8 mouse cellular contexts compared by ENCODE assay signal in the genomic region with DNA sequence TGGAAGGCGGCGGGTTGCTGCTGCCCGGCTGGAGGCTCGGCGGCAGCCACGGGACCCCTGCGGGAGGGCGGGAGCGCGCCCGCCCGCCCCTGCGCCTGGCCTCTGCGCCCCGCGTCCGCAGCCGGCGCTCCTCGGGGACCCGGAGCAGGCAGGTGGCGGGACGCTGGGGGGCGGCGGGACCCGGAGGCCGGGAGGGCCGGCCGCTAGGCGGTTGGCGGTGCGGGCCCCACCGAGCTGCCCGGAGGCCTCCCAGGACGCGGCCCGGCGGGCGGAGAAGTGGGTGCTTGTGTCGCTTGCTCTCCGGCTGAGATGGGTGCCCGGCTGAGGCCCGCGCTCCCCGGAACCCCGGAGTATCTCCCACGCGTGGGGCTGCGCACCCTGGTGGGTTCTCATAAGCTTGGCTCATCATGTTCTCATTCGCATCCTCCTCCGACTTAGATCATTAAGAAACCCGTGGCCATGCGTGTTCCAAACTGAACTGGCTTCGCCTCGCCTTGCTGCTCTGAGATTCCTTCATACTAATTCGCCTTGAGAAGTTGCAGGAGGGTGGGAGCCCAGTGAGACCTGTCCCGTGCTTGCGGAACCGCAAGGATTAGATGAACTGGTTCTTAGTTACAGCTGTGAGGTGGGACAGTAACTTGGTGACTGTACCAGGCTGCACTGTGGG. TPM values are rescaled to one million over a fixed set of nuclear protein-coding genes. Genes with fewer than 3 reads are reported as not detected.
DNase-seq lines count a peak whose midpoint lies in the region; ATAC-seq lines count a peak whose summit lies in the region.

No protein-coding gene starts in this region.

- H3K27ac ChIP-seq in liver, embryonic 13.5 days = no peak overlapping the region
- peak overlapping the region; percentile 83 for H3K27ac ChIP-seq in neural tube, embryonic 15.5 days (replicated peaks)

- no peak for ATAC-seq in liver, embryonic 13.5 days (ENCODE audit: low read depth)
- ATAC-seq in neural tube, embryonic 15.5 days (ENCODE audit: low FRiP score) = peak; percentile 81

- H3K4me2 ChIP-seq in liver, embryonic 13.5 days = peak overlapping the region; percentile 61
- H3K4me2 ChIP-seq in neural tube, embryonic 15.5 days = peak overlapping the region; percentile 76

- H3K27me3 ChIP-seq in liver, embryonic 13.5 days = peaks cover 30% of the 10 kb centered on the region
- H3K27me3 ChIP-seq in neural tube, embryonic 15.5 days (replicated peaks) = no peaks in the 10 kb centered on the region

- DNase-seq in cerebellum, adult 8-10 months = peak; percentile 8
- no peak for DNase-seq in cerebellum, postnatal 36 days
- peak; percentile 61 for DNase-seq in embryo, embryonic 10 days (ENCODE audit: low spot score)
- peak; percentile 24 to 27 for DNase-seq in gastrocnemius, postnatal 4 days (ENCODE audit: low spot score in 2 of 2)
- DNase-seq in kidney, postnatal 10 days = peak; percentile 38
- DNase-seq in liver, embryonic 13.5 days = no peak
- DNase-seq in urinary bladder, postnatal 14 days (ENCODE audit: low spot score) = no peak

- 4% methylated on average over 41 of the region's 59 CpGs for WGBS in liver, embryonic 13.5 days (ENCODE audit: insufficient replicate concordance)
- under 1% methylated on average over 55 of the region's 59 CpGs for WGBS in neural tube, embryonic 15.5 days

- H3K9ac ChIP-seq in liver, embryonic 13.5 days = no peak overlapping the region
- H3K9ac ChIP-seq in neural tube, embryonic 15.5 days (replicated peaks) = peak overlapping the region; percentile 82

- H3K4me1 ChIP-seq in liver, embryonic 13.5 days (replicated peaks) = no peaks in the 10 kb centered on the region
- peaks cover 20% of the 10 kb centered on the region for H3K4me1 ChIP-seq in neural tube, embryonic 15.5 days

- no peaks in the 10 kb centered on the region for H3K36me3 ChIP-seq in liver, embryonic 13.5 days
- no peaks in the 10 kb centered on the region for H3K36me3 ChIP-seq in neural tube, embryonic 15.5 days

- no peaks in the 10 kb centered on the region for H3K9me3 ChIP-seq in liver, embryonic 13.5 days (replicated peaks)
- H3K9me3 ChIP-seq in neural tube, embryonic 15.5 days (replicated peaks) = peaks cover 3% of the 10 kb centered on the region; the same call in 1 of the 2 replicates

- H3K4me3 ChIP-seq in liver, embryonic 13.5 days (replicated peaks) = peak overlapping the region; percentile 42
- H3K4me3 ChIP-seq in neural tube, embryonic 15.5 days (replicated peaks) = peak overlapping the region; percentile 86

RNA-seq across cellular contexts. Expression of a gene that starts 14.6 kb away (rescaled TPM):
- 10 to 100 TPM; 27.6 to 33.8 TPM for total RNA-seq in gastrocnemius, postnatal 4 days (2021)
- 0.17 and 0.54 TPM in 2 replicates for polyA plus RNA-seq in liver, embryonic 13.5 days (2015; fragmentation: Nextera tagmentation; extraction: Ambion mirVana)
- polyA plus RNA-seq in neural tube, embryonic 15.5 days (2015; fragmentation: Nextera tagmentation; extraction: Ambion mirVana) = 18.1 and 19.3 TPM in 2 replicates

RNA-seq across cellular contexts. Expression of a gene that starts 30.1 kb away (rescaled TPM):
- total RNA-seq in gastrocnemius, postnatal 4 days (2021) = not detected
- 0.02 TPM in 1 of 2 replicates, not detected in the other for polyA plus RNA-seq in liver, embryonic 13.5 days (2015; fragmentation: Nextera tagmentation; extraction: Ambion mirVana)
- polyA plus RNA-seq in neural tube, embryonic 15.5 days (2015; fragmentation: Nextera tagmentation; extraction: Ambion mirVana) = not detected in 2 replicates

Comparison
In these comparisons a context has a peak if more than half of its experiments do, and no peak if none do; other contexts are left out.
1. DNase-seq: peak in cerebellum, adult 8-10 months (single experiment), embryo, embryonic 10 days (single experiment), gastrocnemius, postnatal 4 days (2 of 2) and kidney, postnatal 10 days (single experiment); none in cerebellum, postnatal 36 days (0 of 2), liver, embryonic 13.5 days (single experiment) and urinary bladder, postnatal 14 days (single experiment).
2. RNA of a gene that starts 14.6 kb away (polyA plus RNA-seq): 18.1 to 19.3 TPM in neural tube, embryonic 15.5 days; 0.17 to 0.54 TPM in liver, embryonic 13.5 days; every median in the first group is over 10 times any median in the second.